Mouse (Mus musculus) large intestine, adult 2 months (tissue): ENCODE results near the gene Klra17. TPM values are rescaled to one million over a fixed set of nuclear protein-coding genes. Genes with fewer than 3 reads are reported as not detected.
"Not testable (repeated sequence)": the region's sequence is repeated elsewhere in the genome, so short reads cannot be mapped to it uniquely, and the experiment has no call there.

Source experiments
- DNase-seq: peaks from one replicate; pipeline ENCODE4 v3.0.0-alpha.2; 2012; ENCODE audit warnings: low read depth, low spot score
- WGBS: fragments of 180-500 bp; shearing (Covaris S2); methylation state at CpG from one replicate; pipeline ENCODE4 v1.1.7; 2018; 5-methylcytosine and 5-hydroxymethylcytosine counted together
- polyA plus RNA-seq: library from polyadenylated mRNA; depleted of rRNA; stranded (reverse); fragments of >200 nt; gene quantifications from 2 replicates; pipeline ENCODE4 v1.2.3, GENCODE M21; 2012; rRNA removed

The Klra17 gene
- 0.48 and 0.49 TPM in 2 replicates for polyA plus RNA-seq

- WGBS = 26% methylated on average over 1 of the region's 1 CpGs
- no peak for DNase-seq
Observed at GRCm38 (mm10) chr6:129876549-129876948, at the start of gene Klra17. Klra17 (minus strand) TSS chr6:129876672.

- not testable (repeated sequence) for DNase-seq
Observed at GRCm38 (mm10) chr6:129917476-129917946, 41.0 kb upstream of the Klra17 start, which contains the start of gene Klra5. Klra5 (minus strand) TSS chr6:129917650.

- 70% methylated on average over 1 of the region's 1 CpGs for WGBS
- DNase-seq = no peak
Observed at GRCm38 (mm10) chr6:129916996-129917395, 40.5 kb upstream of the Klra17 start.

- 84% methylated on average over 2 of the region's 2 CpGs for WGBS
- no peak for DNase-seq
Observed at GRCm38 (mm10) chr6:129882525-129882924, 6.1 kb upstream of the Klra17 start.

- WGBS = no CpG with 5 or more reads among the region's 3 CpGs
- not testable (repeated sequence) for DNase-seq
Observed at GRCm38 (mm10) chr6:129862349-129862748, 14.1 kb downstream of the Klra17 start, which contains the start of gene Gm17631. Gm17631 (plus strand) TSS chr6:129862649.

GRCm38 (mm10) chr6:129825559-129825958, 50.9 kb downstream of the Klra17 start:
- WGBS = 81% methylated on average over 1 of the region's 1 CpGs
- no peak for DNase-seq

- 77% methylated on average over 1 of the region's 1 CpGs for WGBS
- DNase-seq = no peak
Observed at GRCm38 (mm10) chr6:129824004-129824403, 52.5 kb downstream of the Klra17 start.

GRCm38 (mm10) chr6:129817731-129818130, 58.7 kb downstream of the Klra17 start:
- no peak for DNase-seq
- WGBS = 57% methylated on average over 3 of the region's 3 CpGs

GRCm38 (mm10) chr6:129784170-129784569, 92.3 kb downstream of the Klra17 start, which contains the start of gene Gm156:
Gm156 (minus strand) TSS chr6:129784270.
- 87% methylated on average over 3 of the region's 3 CpGs for WGBS
- DNase-seq = not testable (repeated sequence)

Other genes starting within 250 kb of the Klra17 start
- not detected in 2 replicates for gene Klrc3, start 233.3 kb downstream of the Klra17 start, polyA plus RNA-seq
- gene Klrc2, start 216.0 kb downstream of the Klra17 start, polyA plus RNA-seq = 0.19 TPM in 1 of 2 replicates, not detected in the other
- 0.10 and 0.18 TPM in 2 replicates for gene Klrc1, start 197.7 kb downstream of the Klra17 start, polyA plus RNA-seq
- gene Klri1, start 159.5 kb downstream of the Klra17 start, polyA plus RNA-seq = 0.14 and 0.19 TPM in 2 replicates
- gene Klri2, start 136.2 kb downstream of the Klra17 start, polyA plus RNA-seq = 0.01 TPM in 1 of 2 replicates, not detected in the other
- gene Gm156, start 92.4 kb downstream of the Klra17 start, polyA plus RNA-seq = not detected in 2 replicates
- not detected in 2 replicates for gene Gm17631, start 14.0 kb downstream of the Klra17 start, polyA plus RNA-seq
- 0.16 TPM in 1 of 2 replicates, not detected in the other for gene Klra5, start 41.0 kb upstream of the Klra17 start, polyA plus RNA-seq
- not detected in 2 replicates for gene Klra6, start 150.3 kb upstream of the Klra17 start, polyA plus RNA-seq
- gene Klra4, start 190.6 kb upstream of the Klra17 start, polyA plus RNA-seq = not detected in 2 replicates